Mouse (Mus musculus) adrenal gland, adult 2 months (tissue): ENCODE data around the gene Hist1h3g. TPM values are rescaled to one million over a fixed set of nuclear protein-coding genes. Genes with fewer than 3 reads are reported as not detected.

ENCODE experiments used
- DNase-seq: peaks from one replicate; pipeline ENCODE4 v3.0.0; 2021
- polyA plus RNA-seq: library from polyadenylated mRNA; depleted of rRNA; stranded (reverse); fragments of >200 nt; gene quantifications from 2 replicates; pipeline ENCODE4 v1.2.3, GENCODE M21; 2012
- total RNA-seq, 2 experiments: library from RNA; stranded (reverse); gene quantifications; 2 replicates each; pipeline ENCODE4 v1.2.3; 2021

Gene Hist1h3g
- total and polyA plus RNA-seq, 3 experiments = 2.2 to 7.1 (median 3.5) TPM

- DNase-seq = no peak
Observed at GRCm38 (mm10) chr13:23515826-23516620, 19.2 kb upstream of the Hist1h3g start.

- DNase-seq = peak; percentile 75
Observed at GRCm38 (mm10) chr13:23516822-23517602, 18.2 kb upstream of the Hist1h3g start.

- DNase-seq = peak; percentile 91
Observed at GRCm38 (mm10) chr13:23517603-23518294, 17.5 kb upstream of the Hist1h3g start.

GRCm38 (mm10) chr13:23518295-23518603, 17.0 kb upstream of the Hist1h3g start:
- no peak for DNase-seq

- DNase-seq = peak; percentile 85
Observed at GRCm38 (mm10) chr13:23518885-23519284, 16.3 kb upstream of the Hist1h3g start.

- peak; percentile 87 for DNase-seq
Observed at GRCm38 (mm10) chr13:23519416-23519815, 15.8 kb upstream of the Hist1h3g start.

GRCm38 (mm10) chr13:23521703-23522102, 13.5 kb upstream of the Hist1h3g start:
- peak; percentile 89 for DNase-seq

GRCm38 (mm10) chr13:23523976-23524375, 11.2 kb upstream of the Hist1h3g start:
- DNase-seq = no peak

GRCm38 (mm10) chr13:23524654-23525053, 10.6 kb upstream of the Hist1h3g start:
- peak; percentile 81 for DNase-seq

GRCm38 (mm10) chr13:23525901-23526300, 9.3 kb upstream of the Hist1h3g start:
- no peak for DNase-seq

GRCm38 (mm10) chr13:23526312-23526711, 8.9 kb upstream of the Hist1h3g start:
- peak; percentile 90 for DNase-seq

- no peak for DNase-seq
Observed at GRCm38 (mm10) chr13:23529005-23529404, 6.2 kb upstream of the Hist1h3g start.

GRCm38 (mm10) chr13:23529480-23530165, 5.6 kb upstream of the Hist1h3g start:
- DNase-seq = no peak

GRCm38 (mm10) chr13:23530181-23530900, 4.9 kb upstream of the Hist1h3g start:
- DNase-seq = peak; percentile 75

- DNase-seq = peak; percentile 97
Observed at GRCm38 (mm10) chr13:23530901-23531875, 4.0 kb upstream of the Hist1h3g start, which contains the start of gene Hist1h4h. Hist1h4h (plus strand) TSS chr13:23531050.

GRCm38 (mm10) chr13:23532262-23533075, 2.8 kb upstream of the Hist1h3g start:
- no peak for DNase-seq

- DNase-seq = peak; percentile 62
Observed at GRCm38 (mm10) chr13:23533560-23534367, 1.5 kb upstream of the Hist1h3g start, which contains the start of gene Hist1h2af. Hist1h2af (plus strand) TSS chr13:23533906.
